Mouse (Mus musculus) intestine, embryonic 16.5 days (tissue): ENCODE data around the gene Oas1f. TPM values are rescaled to one million over a fixed set of nuclear protein-coding genes. Genes with fewer than 3 reads are reported as not detected.
A peak's percentile ranks its signal among the peaks of the same experiment; 100 is the strongest.
"Not testable (repeated sequence)": the region's sequence is repeated elsewhere in the genome, so short reads cannot be mapped to it uniquely, and the experiment has no call there.

Experiments used
- ATAC-seq: fragments of 200-750 bp; cut with Nextera tagmentation; 2 replicates; pipeline ENCODE4 v1.8.0; 2017; ENCODE audit warnings: moderate TSS enrichment, moderate library complexity
- H3K27ac ChIP-seq: fragments of 300-500 bp; sonication (generic); 2 replicates; pipeline ENCODE4 v1.5.1; 2014; ENCODE audit warnings: mild to moderate bottlenecking, low read length
- H3K27me3 ChIP-seq: fragments of 300-500 bp; sonication (generic); replicated peaks from 2 replicates; pipeline ENCODE4 v1.6.1; 2014; ENCODE audit warnings: low read length, control low read depth, mixed read lengths; ENCODE audit not compliant: control insufficient read depth, insufficient read depth
- H3K36me3 ChIP-seq: fragments of 300-500 bp; sonication (generic); 2 replicates; pipeline ENCODE4 v1.6.1; 2014; ENCODE audit warnings: low read length, control low read depth; ENCODE audit not compliant: control insufficient read depth, insufficient read depth
- H3K4me1 ChIP-seq: fragments of 300-500 bp; sonication (generic); 2 replicates; pipeline ENCODE4 v1.6.1; 2014; ENCODE audit warnings: low read length, control low read depth, mixed read lengths; ENCODE audit not compliant: control insufficient read depth, insufficient read depth
- H3K4me2 ChIP-seq: fragments of 300-500 bp; sonication (generic); 2 replicates; pipeline ENCODE4 v1.6.1; 2014; ENCODE audit warnings: low read depth, low read length, control low read depth
- H3K4me3 ChIP-seq: fragments of 300-500 bp; sonication (generic); 2 replicates; pipeline ENCODE4 v1.5.1; 2014; ENCODE audit warnings: mild to moderate bottlenecking, low read length
- H3K9ac ChIP-seq: fragments of 300-500 bp; sonication (generic); 2 replicates; pipeline ENCODE4 v1.6.1; 2014; ENCODE audit warnings: low read depth, low read length
- H3K9me3 ChIP-seq: fragments of 300-500 bp; sonication (generic); 2 replicates; pipeline ENCODE4 v1.6.1; 2016; ENCODE audit warnings: low read length, control low read depth; ENCODE audit not compliant: control insufficient read depth
- WGBS: fragments of 180-500 bp; shearing (Covaris S2); extraction: QIAGEN DNeasy Blood & Tissue Kit; methylation state at CpG from one replicate; pipeline ENCODE4 v1.1.7; 2014; 5-methylcytosine and 5-hydroxymethylcytosine counted together
- polyA plus RNA-seq: library from polyadenylated mRNA; unstranded; fragments of >200 nt; fragmentation: Nextera tagmentation; extraction: Ambion mirVana; gene quantifications from 2 replicates; pipeline ENCODE4 v1.2.1, GENCODE M21; 2015

Gene Oas1f
- polyA plus RNA-seq, 1 experiment from 2014 or later, result 0.20 TPM

DNA sequence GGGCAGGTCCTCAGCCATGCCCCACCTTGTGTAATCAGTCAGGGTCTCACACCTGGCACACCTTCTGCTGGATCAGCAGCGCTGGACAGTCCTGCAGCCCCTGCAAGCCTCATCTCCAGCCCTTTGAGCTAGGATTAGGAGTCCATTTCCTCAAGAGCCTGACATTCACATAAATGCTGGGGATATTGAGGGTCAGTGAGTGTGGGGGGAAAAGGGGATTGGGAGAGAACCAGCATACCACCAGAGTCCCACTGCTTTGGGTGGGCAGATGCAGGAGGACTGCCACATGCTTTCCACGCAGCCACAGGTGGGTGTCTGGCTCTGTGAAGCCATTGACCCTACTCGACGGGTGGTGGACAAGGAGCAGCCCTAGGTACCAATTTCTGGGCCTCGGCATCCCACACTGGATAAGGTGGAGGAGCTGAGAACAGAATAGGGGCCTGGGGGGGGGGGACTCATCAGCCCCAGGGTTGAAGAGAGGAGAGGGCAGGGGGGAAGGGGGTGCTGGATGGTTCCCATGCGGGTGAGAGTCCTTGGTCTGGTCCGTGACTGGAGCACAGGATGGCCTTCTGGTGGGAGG, 22.4 kb downstream of the Oas1f start:
- no peak for ATAC-seq
- no peak overlapping the region for H3K4me2 ChIP-seq
- H3K4me3 ChIP-seq, result no peak overlapping the region
- H3K27me3 ChIP-seq, result no peaks in the 10 kb centered on the region
- no peak overlapping the region for H3K27ac ChIP-seq
- H3K9me3 ChIP-seq, result no peaks in the 10 kb centered on the region
- H3K4me1 ChIP-seq, result no peaks in the 10 kb centered on the region
- 84% methylated on average over 7 of the region's 7 CpGs for WGBS
- no peak overlapping the region for H3K9ac ChIP-seq
- no peaks in the 10 kb centered on the region for H3K36me3 ChIP-seq

DNA sequence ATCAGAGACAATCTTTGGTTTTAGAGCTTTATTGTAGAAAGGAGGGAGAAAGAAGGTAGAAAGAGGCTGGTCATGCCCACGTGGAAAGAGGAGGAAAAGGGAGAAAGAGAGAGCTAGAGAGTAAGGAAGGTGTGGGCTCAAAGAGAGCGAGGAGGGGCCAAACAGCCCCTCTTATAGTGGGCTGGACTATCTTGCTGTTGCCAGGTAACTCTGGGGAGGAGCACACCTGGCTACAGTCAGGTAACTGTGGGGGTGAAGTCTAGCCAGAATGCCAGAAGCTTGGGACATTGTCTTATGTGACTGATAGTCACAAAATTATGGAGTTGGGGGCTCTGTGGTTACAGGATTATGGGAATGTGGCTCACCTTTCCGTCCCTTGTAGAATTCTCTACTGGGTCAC, 22.9 kb downstream of the Oas1f start:
- no peak overlapping the region for H3K9ac ChIP-seq
- no peaks in the 10 kb centered on the region for H3K9me3 ChIP-seq
- H3K4me1 ChIP-seq, result no peaks in the 10 kb centered on the region
- H3K27me3 ChIP-seq, result no peaks in the 10 kb centered on the region
- H3K4me3 ChIP-seq, result no peak overlapping the region
- no peak for ATAC-seq
- no peaks in the 10 kb centered on the region for H3K36me3 ChIP-seq
- WGBS, result 58% methylated on average over 3 of the region's 3 CpGs
- no peak overlapping the region for H3K4me2 ChIP-seq
- H3K27ac ChIP-seq, result no peak overlapping the region

DNA sequence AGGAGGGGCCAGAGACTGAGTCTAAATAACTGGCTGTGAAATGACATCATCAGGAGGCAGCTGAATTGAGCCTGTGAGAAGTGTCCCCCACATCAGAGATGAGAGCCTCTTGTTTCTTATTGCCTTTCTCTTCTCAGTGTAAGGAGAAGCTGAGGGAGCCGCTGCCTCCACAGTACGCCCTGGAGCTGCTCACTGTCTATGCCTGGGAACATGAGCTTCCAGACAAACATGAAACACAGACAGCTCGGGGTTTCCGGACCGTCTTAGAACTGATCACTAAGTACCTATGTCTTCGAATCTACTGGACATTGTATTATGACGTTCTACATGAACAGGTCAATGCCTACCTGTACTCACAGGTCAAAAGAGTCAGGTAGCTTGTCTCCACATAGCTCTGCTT, 23.6 kb downstream of the Oas1f start:
- Histone ChIP-seq H3K27ac (no peak overlapping the region), H3K36me3 (no peaks in the 10 kb centered on the region), H3K4me2 (no peak overlapping the region), H3K27me3 (no peaks in the 10 kb centered on the region), H3K9ac (no peak overlapping the region), H3K9me3 (no peaks in the 10 kb centered on the region), H3K4me3 (no peak overlapping the region), H3K4me1 (no peaks in the 10 kb centered on the region)
- 79% methylated on average over 7 of the region's 7 CpGs for WGBS
- no peak for ATAC-seq

DNA sequence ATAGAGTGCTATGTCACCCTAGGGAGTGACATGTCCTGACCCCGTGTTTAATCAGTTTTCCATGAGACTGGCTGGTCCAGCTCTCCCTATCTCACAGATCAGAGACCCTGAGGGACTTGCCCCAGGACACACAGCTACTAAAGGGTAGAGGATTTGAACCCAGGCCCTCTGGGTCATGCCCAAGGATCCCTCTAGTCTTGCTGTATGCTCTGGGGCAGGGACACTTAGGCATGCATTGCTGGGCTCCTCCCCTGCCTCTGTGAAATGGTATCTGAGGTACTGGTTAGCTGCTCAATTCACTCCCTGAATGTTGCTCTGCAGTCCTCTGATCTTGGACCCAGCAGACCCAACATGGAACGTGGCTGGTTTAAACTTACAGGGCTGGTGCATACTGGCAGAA, 24.3 kb downstream of the Oas1f start:
- Histone ChIP-seq H3K4me3 (no peak overlapping the region), H3K36me3 (no peaks in the 10 kb centered on the region), H3K27ac (no peak overlapping the region), H3K4me1 (no peaks in the 10 kb centered on the region), H3K9me3 (no peaks in the 10 kb centered on the region), H3K27me3 (no peaks in the 10 kb centered on the region), H3K9ac (no peak overlapping the region), H3K4me2 (no peak overlapping the region)
- WGBS, result 56% methylated on average over 2 of the region's 2 CpGs
- ATAC-seq, result no peak

DNA sequence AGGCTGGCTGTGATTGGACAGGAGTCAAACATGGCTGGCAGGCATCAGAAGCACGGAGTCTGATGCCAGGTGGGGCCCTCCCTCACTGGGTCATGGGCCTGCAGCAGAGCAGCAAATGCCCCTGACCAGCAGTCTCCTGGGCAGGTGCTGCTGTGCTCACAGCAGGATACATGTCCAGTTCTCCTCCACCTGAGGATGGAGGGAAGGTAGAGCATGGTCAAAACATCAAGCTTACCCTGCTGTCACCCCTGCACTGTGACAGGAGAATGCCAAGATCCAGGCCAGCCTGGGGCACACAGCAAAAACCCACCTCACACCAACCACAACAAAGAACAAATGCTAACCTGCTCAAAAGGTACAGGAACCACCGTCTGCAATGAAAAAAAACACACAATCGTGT, 29.7 kb downstream of the Oas1f start:
- H3K27me3 ChIP-seq, ATAC-seq, H3K4me2 ChIP-seq, H3K4me3 ChIP-seq, H3K4me1 ChIP-seq, H3K9ac ChIP-seq, H3K9me3 ChIP-seq, H3K36me3 ChIP-seq, H3K27ac ChIP-seq: not testable (repeated sequence)
- 61% methylated on average over 2 of the region's 3 CpGs for WGBS

DNA sequence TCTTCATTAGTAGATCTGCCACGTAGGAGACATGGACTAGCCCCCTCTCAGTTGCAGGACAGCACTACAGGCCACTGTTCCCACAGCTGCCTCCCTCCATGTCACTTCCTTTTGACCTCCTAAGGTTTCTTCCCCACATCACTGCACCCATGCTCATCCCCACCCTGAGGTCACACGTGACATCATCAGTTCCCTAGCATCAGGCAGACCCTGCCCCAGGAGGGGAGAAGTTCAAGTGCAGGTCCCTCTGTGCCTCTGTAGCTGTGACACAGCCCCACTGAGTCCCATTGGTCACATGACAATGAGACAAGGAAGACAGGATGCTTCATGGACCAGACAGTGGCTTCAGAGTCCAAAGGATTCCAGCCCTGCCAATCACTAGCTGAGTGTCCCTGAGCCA, 30.2 kb downstream of the Oas1f start:
- H3K4me3 ChIP-seq, H3K27ac ChIP-seq, H3K36me3 ChIP-seq, H3K9ac ChIP-seq, H3K9me3 ChIP-seq, H3K27me3 ChIP-seq, H3K4me1 ChIP-seq, H3K4me2 ChIP-seq, ATAC-seq: not testable (repeated sequence)
- 78% methylated on average over 2 of the region's 2 CpGs for WGBS

DNA sequence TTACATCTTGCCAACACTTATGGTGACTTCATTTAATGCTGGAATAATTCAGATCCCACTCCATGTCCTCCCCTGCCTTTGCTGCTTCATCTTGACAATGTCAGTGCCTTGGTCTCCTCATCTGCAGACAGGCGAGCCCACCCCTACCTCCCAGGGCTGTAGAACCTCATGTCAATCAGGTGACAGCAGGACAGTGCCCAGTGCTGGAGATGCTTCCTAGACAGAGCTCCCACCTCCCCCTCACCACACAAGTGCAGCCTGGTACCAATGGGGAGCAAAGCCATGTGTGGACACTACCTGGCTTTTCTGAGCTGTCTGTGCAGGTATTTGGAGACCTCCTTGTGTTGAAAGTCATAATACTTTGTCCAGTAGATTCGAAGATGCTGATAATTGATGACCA, 31.6 kb downstream of the Oas1f start:
- H3K4me2 ChIP-seq, H3K4me1 ChIP-seq, H3K4me3 ChIP-seq, H3K27me3 ChIP-seq, H3K27ac ChIP-seq, ATAC-seq, H3K36me3 ChIP-seq, H3K9me3 ChIP-seq, H3K9ac ChIP-seq: not testable (repeated sequence)
- WGBS, result 52% methylated on average over 2 of the region's 2 CpGs

DNA sequence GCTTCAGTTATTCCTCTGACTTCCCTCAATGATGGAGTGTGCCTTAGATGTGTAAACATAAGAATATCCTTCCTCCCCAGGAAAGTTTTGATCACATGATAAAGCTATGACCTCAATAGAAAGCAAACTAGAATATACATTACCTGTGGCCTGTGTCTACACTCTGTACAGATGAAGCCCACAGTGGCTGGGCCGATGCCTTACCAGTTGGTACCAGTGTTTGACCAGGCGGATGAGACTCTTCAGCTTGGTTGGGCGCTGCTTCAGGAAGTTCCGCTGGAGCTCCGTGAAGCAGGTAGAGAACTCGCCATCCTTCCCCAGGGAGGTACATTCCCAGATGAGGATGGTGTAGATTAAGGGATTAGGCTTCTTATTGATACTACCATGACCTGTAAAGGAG, 34.5 kb downstream of the Oas1f start:
- H3K27me3 ChIP-seq, H3K9ac ChIP-seq, H3K4me1 ChIP-seq, H3K4me3 ChIP-seq, ATAC-seq, H3K9me3 ChIP-seq, H3K4me2 ChIP-seq, H3K27ac ChIP-seq, H3K36me3 ChIP-seq: not testable (repeated sequence)
- 87% methylated on average over 6 of the region's 6 CpGs for WGBS

DNA sequence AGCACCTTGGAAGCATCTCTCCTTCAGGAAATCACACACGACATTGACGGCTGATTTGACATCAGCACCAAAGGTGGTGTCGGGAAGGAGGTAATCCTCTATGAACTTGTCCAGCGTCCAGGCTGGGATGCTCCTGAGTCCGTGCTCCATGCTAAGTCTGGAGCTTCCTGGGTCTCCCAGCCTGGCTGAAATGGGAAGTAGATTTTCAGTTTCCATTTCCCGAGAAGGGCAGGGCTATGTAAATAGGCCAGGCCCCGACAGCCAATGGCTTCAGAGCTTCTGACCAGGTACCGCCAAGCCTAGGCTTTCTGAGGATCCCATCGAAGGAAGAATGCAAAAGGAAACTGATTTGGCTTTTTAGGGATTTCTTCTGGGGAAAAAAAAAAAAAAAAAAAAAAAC, 40.2 kb downstream of the Oas1f start, which contains the start of gene Oas1g:
Gene Oas1g (minus strand): TSS at position 201 of the 400 bp plus-strand sequence.
- not testable (repeated sequence) for H3K9me3 ChIP-seq, H3K27ac ChIP-seq, H3K4me3 ChIP-seq, H3K36me3 ChIP-seq, H3K9ac ChIP-seq, H3K4me1 ChIP-seq, H3K27me3 ChIP-seq
- ATAC-seq, result peak; percentile 80
- WGBS, result 15% methylated on average over 5 of the region's 9 CpGs
- 0 out of 2 replicates have a peak within 1 kb of the TSS, but pooled peaks have one; percentile 16 for H3K4me2 ChIP-seq

DNA sequence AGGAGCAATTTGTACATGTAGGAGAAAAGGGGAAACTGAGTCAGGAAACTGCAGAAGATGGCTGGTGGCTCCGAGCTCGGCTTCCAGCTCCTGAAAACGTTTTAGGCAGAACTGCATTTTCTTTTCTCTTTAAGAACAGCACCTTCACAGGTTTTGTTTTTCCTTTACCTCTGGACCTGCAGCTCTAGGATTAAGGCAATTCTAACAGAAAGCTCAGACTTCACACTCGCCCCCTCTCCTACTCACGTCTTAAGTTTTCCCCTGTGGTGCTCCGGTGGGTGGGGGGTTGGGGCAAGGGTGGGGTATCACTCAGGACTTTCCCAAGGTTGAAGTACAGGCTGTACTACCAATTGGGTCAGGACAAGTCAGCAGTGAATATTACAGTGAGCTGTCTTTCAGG, 40.7 kb downstream of the Oas1f start:
- Histone ChIP-seq H3K36me3 (no peaks in the 10 kb centered on the region), H3K27ac (no peak overlapping the region), H3K4me1 (no peaks in the 10 kb centered on the region), H3K4me3 (no peak overlapping the region), H3K9ac (no peak overlapping the region), H3K27me3 (no peaks in the 10 kb centered on the region), H3K9me3 (no peaks in the 10 kb centered on the region), H3K4me2 (0 out of 2 replicates have a peak overlapping the region, but pooled peaks have one; percentile 16)
- 45% methylated on average over 6 of the region's 6 CpGs for WGBS
- ATAC-seq, result no peak
